Mouse (Mus musculus): Measurements from ENCODE around the gene Nxph4.

- peak; percentile 35; the same call in 1 of the 2 replicates for TF ChIP-seq CTCF (IDR thresholded peaks at IDR 0.05; ENCODE audit: low read depth, low read length)
- TF ChIP-seq GATA1 (IDR thresholded peaks at IDR 0.05; ENCODE audit: borderline replicate concordance, low read length) = no peak
- no peak for TF ChIP-seq TAL1 (conservative IDR thresholded peaks at IDR 0.05; ENCODE audit: low read depth, low read length)
Observed at GRCm38 (mm10) chr10:127576381-127576961, 42.1 kb upstream of the Nxph4 start.

Measured in G1E (cell line).